8 mouse cellular contexts compared by ENCODE assay signal in the genomic region with DNA sequence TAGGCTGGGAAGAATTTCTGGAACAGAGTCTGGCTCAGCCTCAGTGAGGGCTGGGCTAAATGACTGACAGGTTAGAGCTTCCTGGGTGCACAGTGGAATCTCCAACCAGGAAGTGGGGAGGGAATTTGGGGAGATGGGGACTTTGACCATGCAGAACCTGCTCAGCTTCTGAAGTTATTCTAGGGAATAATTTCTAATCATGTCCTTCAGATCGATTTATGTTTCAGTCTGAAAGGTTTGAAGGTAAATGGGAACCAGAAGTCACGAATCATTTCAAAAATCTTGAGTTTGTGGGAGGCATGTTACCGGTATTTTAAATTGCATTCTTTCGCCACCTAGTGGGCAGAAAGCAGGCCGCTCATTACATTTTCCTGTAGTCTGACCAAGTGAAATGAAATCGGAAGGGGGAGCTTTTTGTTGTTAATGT.
DNase-seq lines count a peak whose midpoint lies in the region; ATAC-seq and TF ChIP-seq lines count a peak whose summit lies in the region.

No protein-coding gene starts in this region.

- peak; percentile 80 for TF ChIP-seq CTCF in Patski (IDR thresholded peaks at IDR 0.05)

- no peaks in the 10 kb centered on the region for H3K36me3 ChIP-seq in heart, embryonic 12.5 days
- no peaks in the 10 kb centered on the region for H3K36me3 ChIP-seq in kidney, embryonic 16.5 days (ENCODE audit: insufficient read depth, low read length)

- WGBS in heart, embryonic 12.5 days = 8% methylated on average over 6 of the region's 6 CpGs
- 3% methylated on average over 6 of the region's 6 CpGs for WGBS in kidney, embryonic 16.5 days

- peak; percentile 60 for ATAC-seq in Patski
- no peak for ATAC-seq in heart, embryonic 12.5 days (ENCODE audit: insufficient number of reproducible peaks, low FRiP score)
- peak; percentile 69; the same call in 1 of the 2 replicates for ATAC-seq in kidney, embryonic 16.5 days (ENCODE audit: low FRiP score, low TSS enrichment)

- H3K27ac ChIP-seq in heart, embryonic 12.5 days (ENCODE audit: poor library complexity, severe bottlenecking) = no peak overlapping the region
- no peak overlapping the region for H3K27ac ChIP-seq in kidney, embryonic 16.5 days (ENCODE audit: low read length)

- POLR2A ChIA-PET in Patski (lab: Charles Lee) = no interaction called here

- peak overlapping the region; percentile 14; the same call in 1 of the 2 replicates for H3K4me3 ChIP-seq in heart, embryonic 12.5 days
- H3K4me3 ChIP-seq in kidney, embryonic 16.5 days (ENCODE audit: low read length) = peak overlapping the region; percentile 13

- in situ Hi-C loops in Patski (cut with MboI; ENCODE audit: low pct_unique_long_range_greater_than_20kb) = loop anchor here (5.0 to 10.0 kb wide), 2 partner anchors 82 to 259 kb away; partner anchors contain the start of gene Rictor

- no peak overlapping the region for H3K9ac ChIP-seq in heart, embryonic 12.5 days
- H3K9ac ChIP-seq in kidney, embryonic 16.5 days (replicated peaks; ENCODE audit: low read length) = no peak overlapping the region

- peaks cover 9% of the 10 kb centered on the region for H3K4me1 ChIP-seq in heart, embryonic 12.5 days (replicated peaks)
- H3K4me1 ChIP-seq in kidney, embryonic 16.5 days (ENCODE audit: insufficient read depth, low read length) = peaks cover 13% of the 10 kb centered on the region; the same call in 1 of the 2 replicates

- no peaks in the 10 kb centered on the region for H3K27me3 ChIP-seq in Patski
- H3K27me3 ChIP-seq in heart, embryonic 12.5 days (replicated peaks) = no peaks in the 10 kb centered on the region
- H3K27me3 ChIP-seq in kidney, embryonic 16.5 days (ENCODE audit: insufficient read depth, low read length) = no peaks in the 10 kb centered on the region

- H3K4me2 ChIP-seq in heart, embryonic 12.5 days = peak overlapping the region; percentile 67
- peak overlapping the region; percentile 58 for H3K4me2 ChIP-seq in kidney, embryonic 16.5 days (replicated peaks; ENCODE audit: low read depth, low read length)

- peak; percentile 34 for DNase-seq in 3134 (ENCODE audit: extremely low read depth, insufficient read length, low spot score)
- DNase-seq in Patski (ENCODE audit: low read depth, low spot score) = no peak
- DNase-seq in embryo, embryonic 11 days = peak; percentile 75
- peak; percentile 59 for DNase-seq in liver
- DNase-seq in naive thymus-derived CD4-positive, alpha-beta T cell, adult 2 months (ENCODE audit: low read depth) = peak; percentile 84
- DNase-seq in thymus, postnatal 36 days = peak; percentile 57 to 58

- CTCF ChIA-PET in Patski (lab: Charles Lee) = interaction anchor here (0.7 to 1.9 kb wide), 14 partner anchors 8 to 387 kb away, joined by 3 to 9 read pairs (median 4); no protein-coding TSS in a partner anchor

- H3K9me3 ChIP-seq in heart, embryonic 12.5 days (replicated peaks) = no peaks in the 10 kb centered on the region
- no peaks in the 10 kb centered on the region for H3K9me3 ChIP-seq in kidney, embryonic 16.5 days (ENCODE audit: low read length)
